Mouse (Mus musculus): ENCODE results near the gene Nagpa.

- TF ChIP-seq POLR2A (IDR thresholded peaks at IDR 0.05; ENCODE audit: insufficient read length, low read depth) = no peak
- TF ChIP-seq POLR2AphosphoS2 (IDR thresholded peaks at IDR 0.05; ENCODE audit: insufficient read length, low read depth) = peak; percentile 51
- no peak for TF ChIP-seq MYOG (IDR thresholded peaks at IDR 0.05; ENCODE audit: control insufficient read depth in 1 of 3, insufficient read depth in 1 of 3, insufficient read length in 2 of 3, low read depth in 2 of 3)
- no peak for TF ChIP-seq MAX (IDR thresholded peaks at IDR 0.05; ENCODE audit: low read depth)
These were observed 38.5 kb upstream of the Nagpa start for GRCm38 (mm10) chr16:5242355-5242754.
